Mouse (Mus musculus) frontal cortex, postnatal 36 days (tissue): ENCODE results near the gene Ncoa5.

Source experiments
- DNase-seq, 2 experiments: peaks; one replicate each; pipeline ENCODE4 v3.0.0; 2022; ENCODE audit warnings: low spot score in 2 of 2

Gene Ncoa5

GRCm38 (mm10) chr2:165049044-165049443 lies 14.4 kb upstream of the Ncoa5 start:
- no peak for DNase-seq

GRCm38 (mm10) chr2:165043729-165044128 lies 9.1 kb upstream of the Ncoa5 start:
- no peak for DNase-seq

GRCm38 (mm10) chr2:165043090-165043636 lies 8.5 kb upstream of the Ncoa5 start:
- no peak for DNase-seq

- no peak for DNase-seq
These were observed 7.5 kb upstream of the Ncoa5 start for GRCm38 (mm10) chr2:165042126-165042525.

GRCm38 (mm10) chr2:165037415-165037814 lies 2.7 kb upstream of the Ncoa5 start:
- DNase-seq = no peak

GRCm38 (mm10) chr2:165035058-165035431 lies 378 bp upstream of the Ncoa5 start:
- no peak for DNase-seq

- no peak for DNase-seq
These were observed 1.4 kb downstream of the Ncoa5 start for GRCm38 (mm10) chr2:165033306-165033705.

- DNase-seq = no peak
These were observed 2.1 kb downstream of the Ncoa5 start for GRCm38 (mm10) chr2:165032533-165032932.

- DNase-seq = no peak
These were observed 7.5 kb downstream of the Ncoa5 start for GRCm38 (mm10) chr2:165027163-165027562.

- no peak for DNase-seq
These were observed 14.2 kb downstream of the Ncoa5 start for GRCm38 (mm10) chr2:165020490-165020889.

- DNase-seq = no peak
These were observed 19.7 kb downstream of the Ncoa5 start for GRCm38 (mm10) chr2:165014935-165015334.

- no peak for DNase-seq
These were observed 24.3 kb downstream of the Ncoa5 start for GRCm38 (mm10) chr2:165010351-165010750.

- DNase-seq = no peak
These were observed 25.1 kb downstream of the Ncoa5 start for GRCm38 (mm10) chr2:165009581-165009980.

GRCm38 (mm10) chr2:165009161-165009560 lies 25.5 kb downstream of the Ncoa5 start:
- DNase-seq = no peak

GRCm38 (mm10) chr2:165007986-165008385 lies 26.7 kb downstream of the Ncoa5 start:
- DNase-seq = no peak

GRCm38 (mm10) chr2:165006813-165007212 lies 27.9 kb downstream of the Ncoa5 start:
- no peak for DNase-seq

- DNase-seq = no peak
These were observed 30.4 kb downstream of the Ncoa5 start for GRCm38 (mm10) chr2:165004237-165004636.

- DNase-seq = no peak
These were observed 31.6 kb downstream of the Ncoa5 start for GRCm38 (mm10) chr2:165003108-165003507.

- no peak for DNase-seq
These were observed 32.7 kb downstream of the Ncoa5 start for GRCm38 (mm10) chr2:165001958-165002357.

GRCm38 (mm10) chr2:164997721-164998428 lies 36.8 kb downstream of the Ncoa5 start:
- DNase-seq = no peak

- no peak for DNase-seq
These were observed 37.6 kb downstream of the Ncoa5 start for GRCm38 (mm10) chr2:164996848-164997720.

GRCm38 (mm10) chr2:164995976-164996375 lies 38.7 kb downstream of the Ncoa5 start:
- no peak for DNase-seq
